Mouse (Mus musculus): ENCODE results near the gene Zeb2.
A peak's percentile ranks its signal among the peaks of the same experiment; 100 is the strongest.

The Zeb2 gene

DNA sequence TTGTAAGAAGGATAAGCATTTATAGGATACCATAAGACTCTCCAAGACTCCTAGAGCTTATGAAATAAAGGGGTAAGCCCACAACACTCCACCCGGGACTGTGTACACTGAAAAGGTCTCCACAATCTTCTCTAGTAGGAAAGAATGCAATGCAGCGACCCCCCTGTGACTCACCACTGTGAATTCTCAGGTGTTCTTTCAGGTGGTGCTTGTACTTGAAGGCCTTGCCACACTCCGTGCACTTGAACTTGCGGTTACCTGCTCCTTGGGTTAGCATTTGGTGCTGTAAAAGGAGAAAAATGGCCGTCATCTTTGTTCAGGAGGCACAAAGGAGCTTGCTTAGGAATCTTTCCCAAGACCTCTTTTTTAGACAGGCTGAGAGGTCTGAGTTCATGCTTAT, 118.5 kb downstream of the Zeb2 start:
- no peak for DNase-seq (ENCODE audit: low spot score in 2 of 2)

DNA sequence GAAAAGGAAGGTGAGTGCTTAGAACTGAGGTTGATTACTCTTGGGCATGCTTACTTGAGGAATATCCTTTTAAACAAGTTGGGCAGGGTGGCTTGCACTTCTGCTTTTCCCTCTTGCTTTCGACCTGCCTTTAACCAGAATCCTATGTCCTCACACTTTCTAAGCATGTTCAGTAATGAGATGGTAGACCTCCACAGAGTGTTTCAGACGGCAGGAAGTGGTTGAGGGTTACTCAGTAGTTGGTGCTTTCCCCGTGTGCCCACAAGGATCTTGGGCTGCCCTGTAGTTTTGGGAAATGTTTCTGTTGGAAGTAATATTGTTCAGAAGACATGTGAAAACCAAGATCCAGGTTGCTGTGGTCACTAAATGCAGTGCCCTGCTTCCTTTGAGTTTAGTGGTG, 135.5 kb downstream of the Zeb2 start:
- no peak for DNase-seq (ENCODE audit: low spot score in 2 of 2)

DNA sequence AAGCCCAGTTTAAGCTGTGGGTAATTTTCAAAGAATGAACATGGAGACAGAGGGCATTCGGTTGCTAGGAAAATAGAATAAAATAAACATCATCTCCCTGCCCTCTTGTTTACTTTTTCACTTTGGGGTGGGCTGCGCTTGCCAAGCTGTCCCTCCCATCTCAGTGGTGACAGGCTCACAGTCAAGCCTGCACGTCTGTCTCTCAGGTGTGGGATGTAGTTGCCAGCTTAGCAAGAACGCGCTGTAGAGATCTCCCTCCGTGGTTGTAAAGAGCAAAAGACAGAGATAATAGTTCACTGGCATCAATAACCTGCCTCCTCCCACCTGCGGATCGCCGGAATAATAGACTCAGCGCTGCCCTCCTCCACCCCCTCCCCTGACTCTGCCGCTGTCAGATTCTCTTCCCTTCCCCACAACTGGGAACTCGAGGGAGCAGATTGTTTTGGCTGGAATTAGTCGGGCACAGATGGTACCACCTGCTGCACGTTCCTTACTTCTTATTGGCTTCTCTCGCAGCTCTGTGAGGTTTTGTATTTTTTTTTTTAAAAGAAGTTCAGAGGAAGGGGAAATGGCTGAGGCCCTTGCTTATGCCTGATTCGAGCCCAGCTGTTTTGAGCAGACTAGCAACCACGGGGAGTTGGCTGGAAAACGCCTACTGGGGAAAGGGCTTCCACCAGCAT, 138.0 kb downstream of the Zeb2 start:
- no peak for DNase-seq (ENCODE audit: low spot score in 2 of 2)

GRCm38 (mm10) chr2:44978038-44978437, 139.2 kb downstream of the Zeb2 start:
- DNase-seq (ENCODE audit: low spot score in 2 of 2) = no peak

- DNase-seq (ENCODE audit: low spot score in 2 of 2) = no peak
These were observed 139.6 kb downstream of the Zeb2 start for GRCm38 (mm10) chr2:44977556-44977955.

GRCm38 (mm10) chr2:44977051-44977450, 140.1 kb downstream of the Zeb2 start:
- no peak for DNase-seq (ENCODE audit: low spot score in 2 of 2)

DNA sequence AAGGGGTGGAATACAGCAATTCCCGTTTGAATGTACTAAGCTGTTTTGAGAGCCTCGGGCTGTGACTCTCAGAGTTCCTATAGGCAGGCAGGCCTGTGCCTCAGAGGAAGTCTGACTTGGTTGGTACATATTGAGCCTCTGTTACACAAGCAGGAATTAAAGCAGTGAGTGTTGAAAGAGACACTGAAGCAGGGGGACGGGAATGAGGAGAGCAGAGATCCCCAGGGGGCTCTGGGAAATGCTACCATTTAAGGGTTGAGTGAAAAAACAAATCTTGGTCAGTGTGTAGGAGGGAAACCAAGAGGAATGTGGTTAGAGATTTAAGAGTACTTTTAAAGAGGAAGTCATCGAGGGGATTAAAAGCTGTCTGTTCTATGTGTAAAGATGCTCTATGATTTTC, 140.7 kb downstream of the Zeb2 start:
- DNase-seq (ENCODE audit: low spot score in 2 of 2) = no peak

- DNase-seq (ENCODE audit: low spot score in 2 of 2) = no peak
These were observed 143.4 kb downstream of the Zeb2 start for GRCm38 (mm10) chr2:44973828-44974227.

DNA sequence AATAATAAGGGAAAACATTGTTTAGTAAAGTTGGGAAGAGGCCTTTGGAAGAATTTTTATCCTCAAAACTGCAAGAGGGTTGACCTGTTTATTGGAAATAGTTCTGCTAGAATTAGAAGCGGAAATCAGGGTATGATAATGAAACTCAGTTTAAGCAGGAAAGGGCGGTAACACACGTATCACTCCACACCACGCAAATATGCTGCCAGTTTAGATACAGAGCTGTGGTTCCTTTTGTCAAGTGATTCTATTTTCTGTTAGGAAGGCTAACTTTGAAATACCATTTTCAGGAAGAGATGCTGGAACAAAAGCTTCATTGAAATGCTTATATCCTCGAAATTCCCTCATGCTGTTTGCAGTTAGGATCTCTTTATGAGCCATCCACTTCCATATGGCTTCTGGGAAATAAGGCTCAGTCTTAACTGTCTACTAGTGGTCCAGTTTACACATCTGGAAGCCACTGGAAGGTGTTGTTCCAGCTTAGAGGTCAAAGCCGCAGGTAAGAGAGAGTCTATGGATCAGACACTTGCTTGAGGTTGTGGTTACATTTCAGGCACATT, 147.0 kb downstream of the Zeb2 start:
- DNase-seq (ENCODE audit: low spot score in 2 of 2) = no peak

GRCm38 (mm10) chr2:44969640-44970039, 147.6 kb downstream of the Zeb2 start:
- no peak for DNase-seq (ENCODE audit: low spot score in 2 of 2)

- no peak for DNase-seq (ENCODE audit: low spot score in 2 of 2)
These were observed 148.0 kb downstream of the Zeb2 start for GRCm38 (mm10) chr2:44969226-44969625.

DNA sequence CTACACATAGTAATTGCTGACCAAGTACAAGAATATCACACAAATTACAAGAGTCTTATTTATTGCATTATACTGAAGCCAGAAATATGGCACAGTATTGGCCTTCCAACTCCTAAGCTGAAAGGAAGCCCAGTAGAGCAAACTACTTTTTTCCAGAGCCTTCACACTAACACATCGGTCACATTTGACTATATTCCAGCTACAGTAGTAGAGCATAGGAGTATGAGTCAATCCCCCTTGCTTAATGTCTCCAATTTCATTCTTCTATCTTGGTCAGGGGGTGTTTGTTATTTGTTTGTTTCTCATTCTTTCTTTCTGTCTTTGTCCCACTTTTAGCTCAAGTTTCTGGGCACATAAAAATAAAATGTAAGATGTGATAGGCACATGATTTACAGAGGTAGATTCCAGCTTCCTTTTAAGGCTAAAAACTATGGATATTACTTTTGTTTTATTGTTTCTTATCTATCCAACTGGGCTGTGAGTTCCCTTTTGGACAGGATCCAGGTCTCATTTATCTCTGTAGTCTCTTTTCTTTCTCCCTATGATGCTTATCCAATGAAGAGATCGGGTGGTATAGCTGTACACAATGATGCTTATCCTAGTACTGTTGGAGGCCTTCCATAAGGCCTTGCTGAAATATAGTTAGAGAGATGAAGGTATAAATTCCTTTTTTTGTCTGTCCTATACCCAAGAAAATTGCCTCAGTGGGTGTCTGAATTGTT, 151.2 kb downstream of the Zeb2 start:
- no peak for DNase-seq (ENCODE audit: low spot score in 2 of 2)

- no peak for DNase-seq (ENCODE audit: low spot score in 2 of 2)
These were observed 154.6 kb downstream of the Zeb2 start for GRCm38 (mm10) chr2:44962620-44963019.

GRCm38 (mm10) chr2:44961192-44961591, 156.0 kb downstream of the Zeb2 start:
- no peak for DNase-seq (ENCODE audit: low spot score in 2 of 2)

DNA sequence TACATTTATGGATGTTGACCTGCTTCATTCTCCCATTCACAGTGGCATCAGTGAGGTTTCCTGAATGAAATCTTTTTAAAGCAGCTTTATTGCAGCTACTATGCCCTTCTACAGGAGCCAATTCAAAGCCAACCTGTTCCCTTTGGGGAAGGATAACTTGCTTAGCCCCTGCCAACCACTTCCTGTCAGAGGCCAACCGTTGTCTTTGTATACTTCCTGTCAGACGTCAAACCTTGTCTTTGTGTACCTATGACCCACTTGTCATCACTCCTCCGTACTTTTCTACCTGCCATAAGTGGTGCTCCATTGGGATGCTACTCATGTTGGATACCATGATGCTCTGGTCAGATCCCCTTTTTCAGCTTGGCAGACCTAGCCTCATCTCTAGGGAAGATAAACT, 156.6 kb downstream of the Zeb2 start:
- no peak for DNase-seq (ENCODE audit: low spot score in 2 of 2)

GRCm38 (mm10) chr2:44957329-44957797, 159.8 kb downstream of the Zeb2 start:
- DNase-seq (ENCODE audit: low spot score in 2 of 2) = no peak

DNA sequence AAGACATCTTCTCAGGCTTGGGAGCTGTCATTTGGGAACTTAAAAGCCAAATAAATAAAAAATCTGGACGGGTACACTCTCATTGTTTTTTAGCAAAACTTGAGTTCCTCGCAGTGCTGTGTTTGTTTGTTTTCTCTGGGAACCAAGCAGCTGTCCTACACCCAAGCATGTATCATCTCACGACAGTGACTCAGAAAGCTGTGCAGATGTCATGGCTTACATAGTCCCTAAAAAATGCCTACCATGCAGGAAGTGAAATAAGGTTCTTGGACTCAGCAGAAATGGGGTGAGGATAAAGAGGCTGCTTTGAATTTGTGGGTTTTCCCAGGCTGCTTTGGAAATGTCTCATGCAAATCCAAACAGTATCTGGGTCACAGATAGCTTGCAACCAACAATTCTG, 161.0 kb downstream of the Zeb2 start:
- no peak for DNase-seq (ENCODE audit: low spot score in 2 of 2)

- DNase-seq (ENCODE audit: low spot score in 2 of 2) = no peak
These were observed 161.7 kb downstream of the Zeb2 start for GRCm38 (mm10) chr2:44955506-44955905.

- no peak for DNase-seq (ENCODE audit: low spot score in 2 of 2)
These were observed 163.0 kb downstream of the Zeb2 start for GRCm38 (mm10) chr2:44954180-44954579.

GRCm38 (mm10) chr2:44952830-44953422, 164.3 kb downstream of the Zeb2 start:
- peak; percentile 12 to 22 for DNase-seq (ENCODE audit: low spot score in 2 of 2)

DNA sequence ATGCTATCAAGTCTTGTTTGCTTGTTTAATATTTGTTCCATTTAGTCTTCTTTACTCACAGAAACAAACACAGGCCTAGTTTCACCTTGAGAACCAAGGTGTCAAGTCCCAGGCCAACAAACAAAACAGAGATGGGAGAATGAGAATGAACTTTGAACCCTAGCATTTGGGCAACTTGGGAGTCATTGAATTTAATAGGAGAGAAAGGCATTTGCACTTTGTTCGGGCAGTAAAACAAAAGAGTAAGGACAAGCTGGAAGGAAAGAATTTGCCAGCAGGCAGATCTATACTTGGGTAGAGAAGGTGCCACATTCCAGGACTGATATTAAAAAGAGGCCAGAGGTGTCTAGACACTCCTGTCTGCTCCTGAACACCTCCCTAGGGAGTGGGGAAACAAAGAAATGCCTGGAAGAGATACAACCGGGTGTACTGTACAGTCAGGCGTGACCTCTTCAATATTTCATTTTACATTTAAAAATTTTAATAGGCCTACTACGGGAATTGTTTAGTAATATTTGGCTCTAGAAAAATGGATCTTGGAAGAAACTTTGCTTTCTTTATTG, 165.5 kb downstream of the Zeb2 start:
- DNase-seq (ENCODE audit: low spot score in 2 of 2) = no peak

DNA sequence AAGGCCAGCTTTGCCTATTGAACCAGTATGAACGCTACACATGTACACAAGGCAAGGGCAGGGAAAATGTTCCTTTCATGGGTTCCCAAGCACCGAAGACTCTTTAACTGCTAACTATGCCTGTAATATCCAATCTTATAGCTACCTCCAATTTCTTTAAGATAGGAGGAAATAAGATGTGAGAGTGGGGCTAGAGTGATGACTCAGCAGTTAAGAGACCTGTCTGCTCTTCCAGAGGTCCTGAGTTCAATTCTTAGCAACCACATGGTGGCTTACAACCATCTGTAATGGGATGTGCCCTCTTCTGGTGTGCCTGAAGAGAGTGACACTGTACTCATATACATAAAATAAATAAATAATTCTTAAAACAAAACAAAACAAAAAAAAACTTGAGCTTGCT, 172.5 kb downstream of the Zeb2 start:
- DNase-seq (ENCODE audit: low spot score in 2 of 2) = no peak

Measured in urinary bladder, adult 18-20 months (tissue).